Mouse (Mus musculus) 3134 (cell line): Measurements from ENCODE around the gene Ndufa13.
"Not testable (repeated sequence)": the region's sequence is repeated elsewhere in the genome, so short reads cannot be mapped to it uniquely, and the experiment has no call there.

ENCODE experiments used
- DNase-seq: peaks from one replicate; pipeline ENCODE4 v3.0.0-alpha.2; 2011; ENCODE audit warnings: low spot score; ENCODE audit not compliant: insufficient read length; ENCODE audit errors: extremely low read depth

Gene Ndufa13

GRCm38 (mm10) chr8:69902163-69903062 lies at the start of gene Ndufa13, which contains the start of the genes Tssk6 and Yjefn3:
Gene Ndufa13 (minus strand): TSS chr8:69902558.
Gene Tssk6 (plus strand): TSS chr8:69902184.
Gene Yjefn3 (minus strand): TSS chr8:69902712.
- DNase-seq: no peak

- no peak for DNase-seq
Observed at GRCm38 (mm10) chr8:69950300-69950699, 47.9 kb upstream of the Ndufa13 start.

- DNase-seq: not testable (repeated sequence)
Observed at GRCm38 (mm10) chr8:69942495-69942894, 40.1 kb upstream of the Ndufa13 start.

GRCm38 (mm10) chr8:69940386-69940785 lies 38.0 kb upstream of the Ndufa13 start:
- DNase-seq: peak; percentile 35

GRCm38 (mm10) chr8:69939633-69940032 lies 37.3 kb upstream of the Ndufa13 start:
- peak; percentile 70 for DNase-seq

- DNase-seq: no peak
Observed at GRCm38 (mm10) chr8:69938245-69938982, 36.1 kb upstream of the Ndufa13 start.

- DNase-seq: no peak
Observed at GRCm38 (mm10) chr8:69937466-69937865, 35.1 kb upstream of the Ndufa13 start.

GRCm38 (mm10) chr8:69936050-69936794 lies 33.9 kb upstream of the Ndufa13 start:
- DNase-seq: no peak

GRCm38 (mm10) chr8:69935431-69935830 lies 33.1 kb upstream of the Ndufa13 start:
- DNase-seq: no peak

- no peak for DNase-seq
Observed at GRCm38 (mm10) chr8:69934582-69934981, 32.2 kb upstream of the Ndufa13 start.

GRCm38 (mm10) chr8:69933811-69934210 lies 31.5 kb upstream of the Ndufa13 start:
- DNase-seq: no peak

GRCm38 (mm10) chr8:69926901-69927300 lies 24.5 kb upstream of the Ndufa13 start:
- no peak for DNase-seq

- DNase-seq: no peak
Observed at GRCm38 (mm10) chr8:69923986-69924385, 21.6 kb upstream of the Ndufa13 start.

GRCm38 (mm10) chr8:69921141-69921540 lies 18.8 kb upstream of the Ndufa13 start:
- no peak for DNase-seq

GRCm38 (mm10) chr8:69919876-69920662 lies 17.7 kb upstream of the Ndufa13 start:
- no peak for DNase-seq

GRCm38 (mm10) chr8:69919010-69919409 lies 16.7 kb upstream of the Ndufa13 start:
- peak; percentile 78 for DNase-seq

GRCm38 (mm10) chr8:69918506-69918905 lies 16.1 kb upstream of the Ndufa13 start:
- no peak for DNase-seq

- DNase-seq: no peak
Observed at GRCm38 (mm10) chr8:69915748-69916147, 13.4 kb upstream of the Ndufa13 start.

GRCm38 (mm10) chr8:69914526-69914925 lies 12.2 kb upstream of the Ndufa13 start:
- no peak for DNase-seq

- no peak for DNase-seq
Observed at GRCm38 (mm10) chr8:69912478-69913074, 10.2 kb upstream of the Ndufa13 start.
